Mouse (Mus musculus) lung, adult 2 months (tissue): ENCODE results near the gene Aup1.

Source experiments
- CTCF ChIP-seq: fragments of 200-500 bp; IDR thresholded peaks from 2 replicates; pipeline ENCODE4 v1.5.1; 2011; ENCODE audit warnings: mild to moderate bottlenecking, low read length, control low read depth; ENCODE audit not compliant: insufficient read depth
- POLR2A ChIP-seq: fragments of 200-500 bp; IDR thresholded peaks from 2 replicates; pipeline ENCODE4 v1.6.1; 2011; ENCODE audit warnings: low read depth, mild to moderate bottlenecking, control low read depth, low read length, borderline replicate concordance; ENCODE audit errors: extremely low read depth

DNA sequence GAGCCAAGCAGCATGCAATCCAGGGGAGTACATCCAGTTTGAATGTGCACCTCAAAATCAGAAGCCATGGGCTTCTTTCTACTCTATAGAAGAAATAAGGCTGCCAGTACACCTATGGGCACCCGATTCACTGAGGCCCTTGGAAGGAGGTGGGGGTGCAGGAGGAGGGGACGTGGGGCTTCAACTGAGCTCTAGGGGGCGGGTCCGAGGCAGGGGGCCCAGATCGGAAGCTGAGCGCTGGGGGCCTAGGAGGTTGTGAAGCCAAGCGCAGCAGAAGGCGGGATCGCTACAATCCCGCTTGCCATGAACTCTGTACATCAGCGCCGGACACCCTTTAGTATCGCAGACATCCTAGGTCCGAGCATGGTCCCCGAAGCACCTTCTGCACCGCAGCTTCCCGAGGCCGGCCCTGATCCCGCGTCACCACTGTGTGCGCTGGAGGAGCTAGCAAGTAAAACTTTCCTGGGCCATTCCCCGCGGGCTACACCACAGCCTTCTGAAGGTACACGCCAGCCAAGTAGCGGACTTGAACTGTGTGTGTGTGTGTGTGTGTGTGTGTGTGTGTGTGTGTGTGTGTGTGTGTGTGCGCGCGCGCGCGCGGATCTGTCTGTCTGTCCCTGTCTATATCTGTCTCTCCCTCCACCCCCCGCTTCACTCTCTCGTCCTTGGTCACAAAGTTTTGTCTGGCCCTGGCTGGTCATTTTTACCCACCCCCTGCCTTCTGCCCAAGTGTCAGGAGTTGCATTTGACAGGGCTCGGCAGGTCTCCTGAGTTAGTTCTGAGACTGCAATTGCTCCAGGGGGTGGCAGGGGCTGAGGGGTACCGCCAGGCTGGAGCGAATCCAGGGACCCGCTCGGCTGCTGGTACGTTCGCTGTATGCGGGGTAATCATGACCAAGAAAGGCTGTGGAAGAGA is 32.1 kb downstream of the Aup1 start, which contains the start of gene Lbx2:
- TF ChIP-seq CTCF (no peak), POLR2A (no peak)
